Comparison of ENCODE assay signal across 23 mouse cellular contexts in the genomic region with DNA sequence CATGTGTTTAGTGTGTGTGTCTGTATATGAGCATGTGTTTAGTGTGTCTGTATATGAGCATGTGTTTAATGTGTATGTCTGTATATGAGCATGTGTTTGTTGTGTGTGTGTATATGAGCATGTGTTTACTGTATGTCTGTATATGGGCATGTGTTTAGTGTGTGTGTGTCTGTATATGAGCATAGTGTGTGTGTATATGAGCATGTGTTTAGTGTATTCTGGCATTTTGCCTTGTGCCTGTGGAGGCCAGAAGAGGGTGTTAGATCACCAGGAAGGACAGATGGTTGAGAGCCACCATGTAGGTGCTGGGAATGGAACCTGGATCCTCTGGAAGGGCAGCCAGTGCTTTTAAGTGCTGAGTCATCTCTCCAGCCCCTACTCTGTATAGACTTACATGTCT.
DNase-seq lines count a peak whose midpoint lies in the region; ATAC-seq lines count a peak whose summit lies in the region.
"Had no signal": no experiment of that assay in that cellular context is flagged by ENCODE, and none has a peak within 500 bp of the region (broad histone marks: within the 10 kb centered on the region; RNA-seq: fewer than 3 reads in every experiment).

No protein-coding gene starts in this region.

- H3K4me2 ChIP-seq in forebrain, embryonic 13.5 days: no peak overlapping the region
- no peak overlapping the region for H3K4me2 ChIP-seq in forebrain, embryonic 15.5 days (replicated peaks)
- H3K4me2 ChIP-seq in lung, embryonic 15.5 days: no peak overlapping the region
- H3K4me2 ChIP-seq in embryonic facial prominence, embryonic 15.5 days (replicated peaks): no peak overlapping the region
- H3K4me2 ChIP-seq: forebrain, embryonic 12.5 days; heart, embryonic 11.5 days; limb, embryonic 12.5 days; liver, embryonic 15.5 days had no signal

- H3K9ac ChIP-seq in forebrain, embryonic 13.5 days: no peak overlapping the region
- H3K9ac ChIP-seq in forebrain, embryonic 15.5 days (replicated peaks): no peak overlapping the region
- no peak overlapping the region for H3K9ac ChIP-seq in lung, embryonic 15.5 days
- H3K9ac ChIP-seq in embryonic facial prominence, embryonic 15.5 days: no peak overlapping the region
- H3K9ac ChIP-seq: forebrain, embryonic 12.5 days; limb, embryonic 12.5 days; liver, embryonic 15.5 days had no signal

- H3K9me3 ChIP-seq in forebrain, embryonic 13.5 days (replicated peaks): no peaks in the 10 kb centered on the region
- H3K9me3 ChIP-seq in forebrain, embryonic 15.5 days: no peaks in the 10 kb centered on the region
- no peaks in the 10 kb centered on the region for H3K9me3 ChIP-seq in lung, embryonic 15.5 days
- no peaks in the 10 kb centered on the region for H3K9me3 ChIP-seq in embryonic facial prominence, embryonic 15.5 days (replicated peaks)
- no peaks in the 10 kb centered on the region for H3K9me3 ChIP-seq in heart, embryonic 10.5 days
- H3K9me3 ChIP-seq: forebrain, embryonic 12.5 days; liver, embryonic 15.5 days had no signal

- 0 out of 2 replicates have a peak, but pooled peaks have one; percentile 25 for ATAC-seq in forebrain, embryonic 13.5 days
- ATAC-seq in forebrain, embryonic 15.5 days (replicated peaks): no peak
- ATAC-seq in lung, embryonic 15.5 days (ENCODE audit: borderline replicate concordance, extremely low read depth, low FRiP score, low TSS enrichment): peak; percentile 15; the same call in 1 of the 2 replicates
- ATAC-seq in embryonic facial prominence, embryonic 15.5 days (ENCODE audit: insufficient number of reproducible peaks, low FRiP score, low TSS enrichment, low read depth): peak; percentile 48; the same call in 1 of the 2 replicates
- ATAC-seq: hindbrain, postnatal 0 days; intestine, postnatal 0 days; midbrain, embryonic 16.5 days had no signal

- H3K4me3 ChIP-seq in forebrain, embryonic 13.5 days: no peak overlapping the region
- no peak overlapping the region for H3K4me3 ChIP-seq in forebrain, embryonic 15.5 days
- no peak overlapping the region for H3K4me3 ChIP-seq in lung, embryonic 15.5 days
- H3K4me3 ChIP-seq in embryonic facial prominence, embryonic 15.5 days (replicated peaks): no peak overlapping the region
- no peak overlapping the region for H3K4me3 ChIP-seq in heart, embryonic 10.5 days
- H3K4me3 ChIP-seq: forebrain, embryonic 12.5 days; limb, embryonic 12.5 days; liver, embryonic 15.5 days; myocyte had no signal

- H3K4me1 ChIP-seq in forebrain, embryonic 13.5 days: peaks cover 18% of the 10 kb centered on the region
- H3K4me1 ChIP-seq in forebrain, embryonic 15.5 days: peaks cover 22% of the 10 kb centered on the region
- peaks cover 13% of the 10 kb centered on the region for H3K4me1 ChIP-seq in lung, embryonic 15.5 days
- H3K4me1 ChIP-seq in embryonic facial prominence, embryonic 15.5 days: peaks cover 16% of the 10 kb centered on the region; the same call in 1 of the 2 replicates
- peaks cover 10% of the 10 kb centered on the region for H3K4me1 ChIP-seq in heart, embryonic 10.5 days

- no peak for DNase-seq in lung, postnatal 14 days
- peak; percentile 24 for DNase-seq in 416B (ENCODE audit: low read depth)
- DNase-seq in heart, embryonic 10.5 days (ENCODE audit: low spot score): no peak
- no peak for DNase-seq in urinary bladder, postnatal 4 days (ENCODE audit: low spot score in 2 of 2)
- DNase-seq: adrenal gland, postnatal 10 days; cerebellum, adult 8-10 months; cerebellum, postnatal 36 days; embryo, embryonic 11 days; kidney, postnatal 36 days; lung, postnatal 4 days; thymus, postnatal 14 days had no signal

- H3K36me3 ChIP-seq in forebrain, embryonic 13.5 days (ENCODE audit: poor library complexity, severe bottlenecking): peaks cover 26% of the 10 kb centered on the region
- H3K36me3 ChIP-seq in forebrain, embryonic 15.5 days: peaks cover 4% of the 10 kb centered on the region
- H3K36me3 ChIP-seq in lung, embryonic 15.5 days: peaks cover 14% of the 10 kb centered on the region
- H3K36me3 ChIP-seq in embryonic facial prominence, embryonic 15.5 days: peaks cover 17% of the 10 kb centered on the region
- peaks cover 34% of the 10 kb centered on the region for H3K36me3 ChIP-seq in heart, embryonic 10.5 days

- no peaks in the 10 kb centered on the region for H3K27me3 ChIP-seq in forebrain, embryonic 13.5 days
- H3K27me3 ChIP-seq in forebrain, embryonic 15.5 days: no peaks in the 10 kb centered on the region
- no peaks in the 10 kb centered on the region for H3K27me3 ChIP-seq in lung, embryonic 15.5 days
- no peaks in the 10 kb centered on the region for H3K27me3 ChIP-seq in embryonic facial prominence, embryonic 15.5 days
- no peaks in the 10 kb centered on the region for H3K27me3 ChIP-seq in heart, embryonic 10.5 days (ENCODE audit: insufficient read depth, poor library complexity, severe bottlenecking)
- H3K27me3 ChIP-seq: forebrain, embryonic 12.5 days; limb, embryonic 12.5 days; liver, embryonic 15.5 days had no signal

- H3K27ac ChIP-seq in forebrain, embryonic 13.5 days: no peak overlapping the region
- no peak overlapping the region for H3K27ac ChIP-seq in forebrain, embryonic 15.5 days (replicated peaks)
- H3K27ac ChIP-seq in lung, embryonic 15.5 days: no peak overlapping the region
- H3K27ac ChIP-seq in embryonic facial prominence, embryonic 15.5 days (replicated peaks): no peak overlapping the region
- H3K27ac ChIP-seq in heart, embryonic 10.5 days: no peak overlapping the region
- H3K27ac ChIP-seq: forebrain, embryonic 12.5 days; hindbrain, postnatal 0 days; limb, embryonic 12.5 days; liver, embryonic 15.5 days had no signal
